Mouse (Mus musculus) intestine, postnatal 0 days (tissue): Measurements from ENCODE around the gene Maff. TPM values are rescaled to one million over a fixed set of nuclear protein-coding genes. Genes with fewer than 3 reads are reported as not detected.

Source experiments
- ATAC-seq: fragments of 200-750 bp; cut with Nextera tagmentation; 2 replicates; pipeline ENCODE4 v1.8.0; 2017; ENCODE audit warnings: mild to moderate bottlenecking, moderate TSS enrichment, moderate library complexity
- H3K27ac ChIP-seq: fragments of 300-500 bp; sonication (generic); 2 replicates; pipeline ENCODE4 v1.5.1; 2014; ENCODE audit warnings: mild to moderate bottlenecking, low read depth, low read length, moderate library complexity
- H3K27me3 ChIP-seq: fragments of 300-500 bp; sonication (generic); replicated peaks from 2 replicates; pipeline ENCODE4 v1.6.1; 2014; ENCODE audit warnings: low read length, mixed read lengths; ENCODE audit not compliant: control insufficient read depth, insufficient read depth
- H3K36me3 ChIP-seq: fragments of 300-500 bp; sonication (generic); 2 replicates; pipeline ENCODE4 v1.6.1; 2014; ENCODE audit warnings: mild to moderate bottlenecking, moderate library complexity; ENCODE audit not compliant: control insufficient read depth, insufficient read depth
- H3K4me1 ChIP-seq: fragments of 300-500 bp; sonication (generic); replicated peaks from 2 replicates; pipeline ENCODE4 v1.6.1; 2014; ENCODE audit warnings: antibody characterized with exemption, low read length, mixed read lengths; ENCODE audit not compliant: control insufficient read depth, insufficient read depth
- H3K4me2 ChIP-seq: fragments of 300-500 bp; sonication (generic); replicated peaks from 2 replicates; pipeline ENCODE4 v1.6.1; 2014; ENCODE audit warnings: low read depth, mild to moderate bottlenecking, moderate library complexity
- H3K4me3 ChIP-seq: fragments of 300-500 bp; sonication (generic); 2 replicates; pipeline ENCODE4 v1.5.1; 2014; ENCODE audit warnings: low read depth, low read length
- H3K9ac ChIP-seq: fragments of 300-500 bp; sonication (generic); 2 replicates; pipeline ENCODE4 v1.6.1; 2014; ENCODE audit warnings: mild to moderate bottlenecking, low read depth, low read length
- H3K9me3 ChIP-seq: fragments of 300-500 bp; sonication (generic); 2 replicates; pipeline ENCODE4 v1.6.1; 2016; ENCODE audit warnings: mixed run types; ENCODE audit not compliant: control insufficient read depth
- CTCF ChIP-seq: sonication (generic); IDR thresholded peaks from 2 replicates; pipeline ENCODE4 v1.5.1; 2016; ENCODE audit warnings: low read depth, mild to moderate bottlenecking, control low read depth, antibody characterized with exemption, moderate library complexity
- WGBS: fragments of 180-500 bp; shearing (Covaris S2); extraction: QIAGEN DNeasy Blood & Tissue Kit; methylation state at CpG from one replicate; pipeline ENCODE4 v1.1.7; 2014; 5-methylcytosine and 5-hydroxymethylcytosine counted together
- polyA plus RNA-seq: library from polyadenylated mRNA; unstranded; fragments of >200 nt; fragmentation: Nextera tagmentation; extraction: Ambion mirVana; gene quantifications from 2 replicates; pipeline ENCODE4 v1.2.1, GENCODE M21; 2015

The Maff gene
- polyA plus RNA-seq, 1 experiment from 2014 or later = 6.6 TPM

DNA sequence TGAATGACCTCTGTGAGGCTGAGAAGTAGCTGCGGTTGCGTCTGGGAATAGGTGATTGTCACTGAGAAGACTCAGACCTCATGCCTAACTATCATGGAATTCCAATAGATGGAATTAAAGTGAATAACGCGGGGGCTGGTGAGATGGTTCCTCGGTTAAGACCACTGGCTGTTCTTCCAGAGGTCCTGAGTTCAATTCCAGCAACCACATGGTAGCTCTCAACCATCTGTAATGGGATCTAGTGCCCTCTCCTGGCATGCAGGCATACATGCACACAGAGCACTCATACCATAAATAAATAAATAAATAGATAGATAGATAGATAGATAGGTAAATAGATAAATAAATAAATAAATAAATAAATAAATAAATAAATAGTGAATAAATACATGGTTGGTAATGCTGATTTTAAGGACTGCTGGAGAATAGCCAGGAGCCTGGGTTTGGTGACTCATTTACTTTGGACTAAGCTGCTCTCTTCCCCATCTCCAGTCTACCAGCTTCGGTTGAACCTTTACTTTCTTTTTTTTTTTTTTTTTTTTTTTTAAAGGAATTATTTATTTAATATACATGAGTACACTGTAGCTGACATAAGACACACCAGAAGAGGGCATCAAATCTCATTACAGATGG lies 17.0 kb upstream of the Maff start:
- no peaks in the 10 kb centered on the region for H3K9me3 ChIP-seq
- H3K27me3 ChIP-seq = no peaks in the 10 kb centered on the region
- WGBS = 96% methylated on average over 6 of the region's 6 CpGs
- ATAC-seq = no peak
- H3K36me3 ChIP-seq = no peaks in the 10 kb centered on the region
- H3K9ac ChIP-seq = no peak overlapping the region
- peak; percentile 50 for TF ChIP-seq CTCF
- H3K4me2 ChIP-seq = no peak overlapping the region
- no peak overlapping the region for H3K4me3 ChIP-seq
- peaks cover 7% of the 10 kb centered on the region; the same call in 1 of the 2 replicates for H3K4me1 ChIP-seq
- no peak overlapping the region for H3K27ac ChIP-seq

- Histone ChIP-seq H3K4me2 (no peak overlapping the region), H3K4me1 (peaks cover 6% of the 10 kb centered on the region; the same call in 1 of the 2 replicates), H3K27me3 (no peaks in the 10 kb centered on the region), H3K4me3 (no peak overlapping the region), H3K9ac (no peak overlapping the region), H3K27ac (no peak overlapping the region), H3K9me3 (no peaks in the 10 kb centered on the region), H3K36me3 (no peaks in the 10 kb centered on the region)
- WGBS = 81% methylated on average over 6 of the region's 6 CpGs
- ATAC-seq = no peak
- TF ChIP-seq CTCF = no peak
Observed at GRCm38 (mm10) chr15:79329979-79330363, 16.4 kb upstream of the Maff start.

DNA sequence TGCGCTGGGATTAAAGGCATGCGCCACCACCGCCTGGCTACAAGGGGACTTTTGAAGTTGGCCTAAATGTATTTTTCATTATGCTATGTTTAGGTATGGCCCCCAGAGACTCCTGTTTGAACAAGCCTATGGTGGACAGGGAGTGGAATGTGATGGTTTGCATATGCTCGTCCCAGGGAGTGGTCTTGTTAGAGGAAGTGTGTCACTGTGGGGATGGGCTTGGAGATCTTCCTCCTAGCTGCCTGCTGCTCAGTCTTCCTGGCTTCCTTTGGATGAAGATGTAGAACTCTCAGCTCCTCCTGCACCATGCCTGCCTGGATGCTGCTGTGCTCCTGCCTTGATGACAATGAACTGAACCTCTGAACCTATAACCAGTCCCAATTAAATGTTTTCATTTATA lies 15.9 kb upstream of the Maff start:
- H3K27ac ChIP-seq = no peak overlapping the region
- H3K36me3 ChIP-seq = no peaks in the 10 kb centered on the region
- no peak for ATAC-seq

GRCm38 (mm10) chr15:79333409-79333808 lies 13.0 kb upstream of the Maff start:
- H3K4me2 ChIP-seq = no peak overlapping the region
- no peak overlapping the region for H3K9ac ChIP-seq
- WGBS = 36% methylated on average over 4 of the region's 4 CpGs
- H3K4me1 ChIP-seq = no peaks in the 10 kb centered on the region
- H3K27ac ChIP-seq = no peak overlapping the region
- no peaks in the 10 kb centered on the region for H3K27me3 ChIP-seq
- ATAC-seq = no peak
- H3K9me3 ChIP-seq = no peaks in the 10 kb centered on the region
- peak; percentile 21; the same call in 1 of the 2 replicates for TF ChIP-seq CTCF
- no peak overlapping the region for H3K4me3 ChIP-seq
- H3K36me3 ChIP-seq = no peaks in the 10 kb centered on the region

More for the DNA sequence above, 15.9 kb upstream of the Maff start:
- no peaks in the 10 kb centered on the region for H3K27me3 ChIP-seq
- H3K4me3 ChIP-seq = no peak overlapping the region
- no peak overlapping the region for H3K9ac ChIP-seq
- WGBS = 53% methylated on average over 4 of the region's 4 CpGs
- no peaks in the 10 kb centered on the region for H3K9me3 ChIP-seq
- H3K4me1 ChIP-seq = peaks cover under 1% of the 10 kb centered on the region; the same call in 1 of the 2 replicates
- H3K4me2 ChIP-seq = no peak overlapping the region
- no peak for TF ChIP-seq CTCF

- Histone ChIP-seq H3K9me3 (no peaks in the 10 kb centered on the region), H3K27me3 (no peaks in the 10 kb centered on the region), H3K9ac (no peak overlapping the region), H3K36me3 (no peaks in the 10 kb centered on the region), H3K4me1 (no peaks in the 10 kb centered on the region), H3K4me2 (no peak overlapping the region), H3K27ac (no peak overlapping the region), H3K4me3 (no peak overlapping the region)
- WGBS = 62% methylated on average over 7 of the region's 7 CpGs
- TF ChIP-seq CTCF = no peak
- ATAC-seq = no peak
Observed at GRCm38 (mm10) chr15:79335061-79335655, 11.3 kb upstream of the Maff start.

DNA sequence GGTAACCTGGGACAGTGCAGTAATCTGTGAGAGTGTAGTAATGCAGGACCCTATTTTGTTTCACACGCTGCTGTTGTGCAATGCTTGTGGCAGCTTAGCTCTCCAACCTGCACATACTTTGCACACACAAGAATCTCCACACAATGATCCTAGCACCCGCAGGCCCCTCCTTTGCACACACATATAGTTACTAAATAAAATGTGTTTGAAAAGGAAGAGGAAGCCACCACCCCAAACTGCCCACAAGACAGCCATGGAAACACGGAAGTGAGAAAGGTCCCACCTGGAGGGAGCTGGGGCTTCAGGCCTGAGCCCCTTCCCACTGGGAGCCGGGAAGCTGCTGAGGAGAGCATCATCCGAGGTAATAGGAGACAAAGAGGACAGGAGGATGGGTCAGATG lies 7.4 kb upstream of the Maff start:
- Histone ChIP-seq H3K4me1 (no peaks in the 10 kb centered on the region), H3K4me3 (no peak overlapping the region), H3K36me3 (no peaks in the 10 kb centered on the region), H3K9me3 (no peaks in the 10 kb centered on the region), H3K4me2 (no peak overlapping the region), H3K9ac (no peak overlapping the region), H3K27me3 (no peaks in the 10 kb centered on the region), H3K27ac (no peak overlapping the region)
- TF ChIP-seq CTCF = no peak
- ATAC-seq = no peak
- 70% methylated on average over 5 of the region's 5 CpGs for WGBS
